Mouse (Mus musculus): Measurements from ENCODE around the gene Pald1. TPM values are rescaled to one million over a fixed set of nuclear protein-coding genes. Genes with fewer than 3 reads are reported as not detected.

The Pald1 gene
- polyA plus RNA-seq, 1 experiment from 2014 or later: 19.6 TPM

GRCm38 (mm10) chr10:61290479-61290878, 92.9 kb downstream of the Pald1 start:
- Histone ChIP-seq H3K9ac (ENCODE audit: low read length) (no peak overlapping the region), H3K4me3 (ENCODE audit: low read depth, low read length) (no peak overlapping the region), H3K36me3 (ENCODE audit: control insufficient read depth, insufficient read depth, low read length) (no peaks in the 10 kb centered on the region), H3K4me1 (replicated peaks; ENCODE audit: control insufficient read depth, insufficient read depth, low read length) (no peaks in the 10 kb centered on the region), H3K4me2 (ENCODE audit: low read length) (no peak overlapping the region), H3K9me3 (ENCODE audit: control insufficient read depth, low read length) (no peaks in the 10 kb centered on the region), H3K27me3 (replicated peaks; ENCODE audit: control insufficient read depth, insufficient read depth, low read length) (no peaks in the 10 kb centered on the region), H3K27ac (ENCODE audit: low read depth) (no peak overlapping the region)
- WGBS: 70% methylated on average over 2 of the region's 2 CpGs
- DNase-seq (ENCODE audit: low spot score) (no peak), ATAC-seq (replicated peaks; ENCODE audit: low FRiP score, low TSS enrichment, low read depth) (no peak)

GRCm38 (mm10) chr10:61290016-61290415, 93.3 kb downstream of the Pald1 start:
- no peak overlapping the region for H3K9ac ChIP-seq (ENCODE audit: low read length)
- no peak for ATAC-seq (replicated peaks; ENCODE audit: low FRiP score, low TSS enrichment, low read depth)

GRCm38 (mm10) chr10:61286246-61286645, 97.1 kb downstream of the Pald1 start:
- Histone ChIP-seq H3K4me3 (ENCODE audit: low read depth, low read length) (no peak overlapping the region), H3K9ac (ENCODE audit: low read length) (no peak overlapping the region), H3K4me1 (replicated peaks; ENCODE audit: control insufficient read depth, insufficient read depth, low read length) (no peaks in the 10 kb centered on the region), H3K27me3 (replicated peaks; ENCODE audit: control insufficient read depth, insufficient read depth, low read length) (no peaks in the 10 kb centered on the region), H3K4me2 (ENCODE audit: low read length) (no peak overlapping the region), H3K9me3 (ENCODE audit: control insufficient read depth, low read length) (no peaks in the 10 kb centered on the region), H3K36me3 (ENCODE audit: control insufficient read depth, insufficient read depth, low read length) (no peaks in the 10 kb centered on the region), H3K27ac (ENCODE audit: low read depth) (no peak overlapping the region)
- DNase-seq (ENCODE audit: low spot score): no peak
- no peak for ATAC-seq (replicated peaks; ENCODE audit: low FRiP score, low TSS enrichment, low read depth)
- 57% methylated on average over 7 of the region's 7 CpGs for WGBS

More at GRCm38 (mm10) chr10:61290016-61290415, 93.3 kb downstream of the Pald1 start:
- no peaks in the 10 kb centered on the region for H3K27me3 ChIP-seq (replicated peaks; ENCODE audit: control insufficient read depth, insufficient read depth, low read length)
- H3K9me3 ChIP-seq (ENCODE audit: control insufficient read depth, low read length): no peaks in the 10 kb centered on the region
- no peaks in the 10 kb centered on the region for H3K4me1 ChIP-seq (replicated peaks; ENCODE audit: control insufficient read depth, insufficient read depth, low read length)
- H3K4me3 ChIP-seq (ENCODE audit: low read depth, low read length): no peak overlapping the region
- no peak overlapping the region for H3K4me2 ChIP-seq (ENCODE audit: low read length)
- 79% methylated on average over 2 of the region's 2 CpGs for WGBS
- DNase-seq (ENCODE audit: low spot score): no peak
- H3K36me3 ChIP-seq (ENCODE audit: control insufficient read depth, insufficient read depth, low read length): no peaks in the 10 kb centered on the region
- no peak overlapping the region for H3K27ac ChIP-seq (ENCODE audit: low read depth)

GRCm38 (mm10) chr10:61285271-61285670, 98.1 kb downstream of the Pald1 start:
- ATAC-seq (replicated peaks; ENCODE audit: low FRiP score, low TSS enrichment, low read depth): no peak
- no peaks in the 10 kb centered on the region for H3K27me3 ChIP-seq (replicated peaks; ENCODE audit: control insufficient read depth, insufficient read depth, low read length)
- no peaks in the 10 kb centered on the region for H3K4me1 ChIP-seq (replicated peaks; ENCODE audit: control insufficient read depth, insufficient read depth, low read length)
- no peak overlapping the region for H3K4me3 ChIP-seq (ENCODE audit: low read depth, low read length)
- no peaks in the 10 kb centered on the region for H3K9me3 ChIP-seq (ENCODE audit: control insufficient read depth, low read length)
- H3K4me2 ChIP-seq (ENCODE audit: low read length): no peak overlapping the region
- 66% methylated on average over 11 of the region's 11 CpGs for WGBS
- H3K27ac ChIP-seq (ENCODE audit: low read depth): 0 out of 2 replicates have a peak overlapping the region, but pooled peaks have one; percentile 22
- no peak for DNase-seq (ENCODE audit: low spot score)
- H3K9ac ChIP-seq (ENCODE audit: low read length): no peak overlapping the region
- no peaks in the 10 kb centered on the region for H3K36me3 ChIP-seq (ENCODE audit: control insufficient read depth, insufficient read depth, low read length)

- Histone ChIP-seq H3K4me3 (ENCODE audit: low read depth, low read length) (no peak overlapping the region), H3K9ac (ENCODE audit: low read length) (no peak overlapping the region), H3K36me3 (ENCODE audit: control insufficient read depth, insufficient read depth, low read length) (no peaks in the 10 kb centered on the region), H3K27me3 (replicated peaks; ENCODE audit: control insufficient read depth, insufficient read depth, low read length) (no peaks in the 10 kb centered on the region), H3K9me3 (ENCODE audit: control insufficient read depth, low read length) (no peaks in the 10 kb centered on the region), H3K4me2 (ENCODE audit: low read length) (no peak overlapping the region), H3K4me1 (replicated peaks; ENCODE audit: control insufficient read depth, insufficient read depth, low read length) (no peaks in the 10 kb centered on the region), H3K27ac (ENCODE audit: low read depth) (no peak overlapping the region)
- WGBS: 90% methylated on average over 4 of the region's 4 CpGs
- DNase-seq (ENCODE audit: low spot score): no peak
- no peak for ATAC-seq (replicated peaks; ENCODE audit: low FRiP score, low TSS enrichment, low read depth)
Observed at GRCm38 (mm10) chr10:61284309-61284708, 99.0 kb downstream of the Pald1 start.

- no peaks in the 10 kb centered on the region for H3K4me1 ChIP-seq (replicated peaks; ENCODE audit: control insufficient read depth, insufficient read depth, low read length)
- no peak overlapping the region for H3K9ac ChIP-seq (ENCODE audit: low read length)
- no peak overlapping the region for H3K4me3 ChIP-seq (ENCODE audit: low read depth, low read length)
- no peak overlapping the region for H3K27ac ChIP-seq (ENCODE audit: low read depth)
- H3K27me3 ChIP-seq (replicated peaks; ENCODE audit: control insufficient read depth, insufficient read depth, low read length): no peaks in the 10 kb centered on the region
- H3K9me3 ChIP-seq (ENCODE audit: control insufficient read depth, low read length): no peaks in the 10 kb centered on the region
- no peak for DNase-seq (ENCODE audit: low spot score)
- ATAC-seq (replicated peaks; ENCODE audit: low FRiP score, low TSS enrichment, low read depth): no peak
- 82% methylated on average over 5 of the region's 5 CpGs for WGBS
- no peak overlapping the region for H3K4me2 ChIP-seq (ENCODE audit: low read length)
- no peaks in the 10 kb centered on the region for H3K36me3 ChIP-seq (ENCODE audit: control insufficient read depth, insufficient read depth, low read length)
Observed at GRCm38 (mm10) chr10:61281115-61281514, 102.2 kb downstream of the Pald1 start.

- H3K9me3 ChIP-seq (ENCODE audit: control insufficient read depth, low read length): no peaks in the 10 kb centered on the region
- H3K27ac ChIP-seq (ENCODE audit: low read depth): peak overlapping the region; percentile 23; the same call in 1 of the 2 replicates
- no peaks in the 10 kb centered on the region for H3K4me1 ChIP-seq (replicated peaks; ENCODE audit: control insufficient read depth, insufficient read depth, low read length)
- WGBS: 59% methylated on average over 14 of the region's 14 CpGs
- H3K4me3 ChIP-seq (ENCODE audit: low read depth, low read length): no peak overlapping the region
- 0 out of 2 replicates have a peak, but pooled peaks cover 2% of the 10 kb centered on the region for H3K27me3 ChIP-seq (replicated peaks; ENCODE audit: control insufficient read depth, insufficient read depth, low read length)
- DNase-seq (ENCODE audit: low spot score) (no peak), ATAC-seq (replicated peaks; ENCODE audit: low FRiP score, low TSS enrichment, low read depth) (no peak)
- no peak overlapping the region for H3K4me2 ChIP-seq (ENCODE audit: low read length)
- no peaks in the 10 kb centered on the region for H3K36me3 ChIP-seq (ENCODE audit: control insufficient read depth, insufficient read depth, low read length)
- no peak overlapping the region for H3K9ac ChIP-seq (ENCODE audit: low read length)
Observed at GRCm38 (mm10) chr10:61277918-61278674, 105.2 kb downstream of the Pald1 start.

- H3K4me2 ChIP-seq (ENCODE audit: low read length): no peak overlapping the region
- DNase-seq (ENCODE audit: low spot score) (no peak), ATAC-seq (replicated peaks; ENCODE audit: low FRiP score, low TSS enrichment, low read depth) (no peak)
- 0 out of 2 replicates have a peak, but pooled peaks cover 7% of the 10 kb centered on the region for H3K27me3 ChIP-seq (replicated peaks; ENCODE audit: control insufficient read depth, insufficient read depth, low read length)
- H3K4me1 ChIP-seq (replicated peaks; ENCODE audit: control insufficient read depth, insufficient read depth, low read length): peaks cover 3% of the 10 kb centered on the region; the same call in 1 of the 2 replicates
- 94% methylated on average over 6 of the region's 6 CpGs for WGBS
- no peak overlapping the region for H3K4me3 ChIP-seq (ENCODE audit: low read depth, low read length)
- H3K9me3 ChIP-seq (ENCODE audit: control insufficient read depth, low read length): no peaks in the 10 kb centered on the region
- no peak overlapping the region for H3K9ac ChIP-seq (ENCODE audit: low read length)
- no peaks in the 10 kb centered on the region for H3K36me3 ChIP-seq (ENCODE audit: control insufficient read depth, insufficient read depth, low read length)
- H3K27ac ChIP-seq (ENCODE audit: low read depth): no peak overlapping the region
Observed at GRCm38 (mm10) chr10:61277051-61277450, 106.3 kb downstream of the Pald1 start.

- H3K4me1 ChIP-seq (replicated peaks; ENCODE audit: control insufficient read depth, insufficient read depth, low read length): peaks cover 3% of the 10 kb centered on the region; the same call in 1 of the 2 replicates
- DNase-seq (ENCODE audit: low spot score): peak; percentile 72
- no peak overlapping the region for H3K27ac ChIP-seq (ENCODE audit: low read depth)
- no peak overlapping the region for H3K9ac ChIP-seq (ENCODE audit: low read length)
- no peaks in the 10 kb centered on the region for H3K36me3 ChIP-seq (ENCODE audit: control insufficient read depth, insufficient read depth, low read length)
- 3% methylated on average over 5 of the region's 5 CpGs for WGBS
- H3K4me2 ChIP-seq (ENCODE audit: low read length): no peak overlapping the region
- ATAC-seq (replicated peaks; ENCODE audit: low FRiP score, low TSS enrichment, low read depth): 0 out of 2 replicates have a peak, but pooled peaks have one; percentile 18
- no peak overlapping the region for H3K4me3 ChIP-seq (ENCODE audit: low read depth, low read length)
- no peaks in the 10 kb centered on the region for H3K9me3 ChIP-seq (ENCODE audit: control insufficient read depth, low read length)
- 0 out of 2 replicates have a peak, but pooled peaks cover 7% of the 10 kb centered on the region for H3K27me3 ChIP-seq (replicated peaks; ENCODE audit: control insufficient read depth, insufficient read depth, low read length)
Observed at GRCm38 (mm10) chr10:61275669-61276110, 107.6 kb downstream of the Pald1 start.
